Mouse (Mus musculus) gastrocnemius, adult 8-10 months (tissue): ENCODE measurements around the gene Inpp5k. TPM values are rescaled to one million over a fixed set of nuclear protein-coding genes. Genes with fewer than 3 reads are reported as not detected.
"Not testable (repeated sequence)": the region's sequence is repeated elsewhere in the genome, so short reads cannot be mapped to it uniquely, and the experiment has no call there.

Experiments used
- DNase-seq, 2 experiments: peaks; one replicate each; pipeline ENCODE4 v3.0.0; 2022; ENCODE audit warnings: low spot score in 2 of 2
- total RNA-seq, 4 experiments: library from RNA; stranded (reverse); gene quantifications; 2 replicates each; pipeline ENCODE4 v1.2.4; 2022

Inpp5k gene
- 10 to 100 TPM; 20.2 to 25.3 (median 23.6) TPM for total RNA-seq

- peak; percentile 94 to 96 for DNase-seq
These were observed at the start of gene Inpp5k for GRCm38 (mm10) chr11:75630645-75631229. Inpp5k (plus strand) TSS chr11:75630988.

GRCm38 (mm10) chr11:75581495-75582149, 49.2 kb upstream of the Inpp5k start:
- no peak for DNase-seq

DNA sequence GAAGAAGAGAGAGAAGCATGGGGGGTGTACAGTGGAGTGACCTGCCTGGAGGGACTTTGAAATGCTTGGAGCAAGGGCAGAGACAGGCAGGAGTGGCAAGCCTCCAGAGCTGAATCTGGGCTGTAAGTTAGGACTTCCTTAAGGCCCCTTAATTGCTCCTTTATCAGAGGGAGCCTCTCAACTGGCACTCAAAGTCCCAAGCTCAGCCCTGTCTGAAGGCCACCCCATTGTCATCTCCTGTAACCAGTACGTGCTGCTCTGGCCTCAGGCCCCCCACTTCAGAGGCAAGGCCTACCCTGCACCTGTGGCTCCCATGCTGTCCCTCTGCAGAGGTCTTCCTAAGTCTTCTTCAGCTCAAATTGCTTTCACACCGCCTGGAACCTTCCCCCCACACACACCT, 47.3 kb upstream of the Inpp5k start:
- no peak for DNase-seq

DNA sequence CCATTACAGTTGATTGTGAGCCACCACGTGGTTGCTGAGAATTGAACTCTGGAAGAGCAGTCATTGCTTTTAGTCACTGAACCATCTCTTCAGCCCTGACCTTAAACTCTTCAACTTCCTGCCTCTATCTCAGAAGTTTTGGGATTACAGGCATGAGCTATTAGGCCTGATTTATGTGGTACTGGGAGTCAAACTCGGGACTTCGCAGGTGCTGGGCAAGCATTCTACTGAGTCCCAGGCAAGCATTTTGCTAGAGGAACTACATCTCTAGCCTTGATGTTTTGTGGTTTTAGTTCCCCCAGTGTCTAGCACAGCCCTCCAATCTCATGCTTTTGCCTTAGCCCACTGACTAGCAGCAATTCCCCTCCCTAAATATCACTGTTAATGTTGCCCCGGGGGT, 45.7 kb upstream of the Inpp5k start:
- no peak for DNase-seq

DNA sequence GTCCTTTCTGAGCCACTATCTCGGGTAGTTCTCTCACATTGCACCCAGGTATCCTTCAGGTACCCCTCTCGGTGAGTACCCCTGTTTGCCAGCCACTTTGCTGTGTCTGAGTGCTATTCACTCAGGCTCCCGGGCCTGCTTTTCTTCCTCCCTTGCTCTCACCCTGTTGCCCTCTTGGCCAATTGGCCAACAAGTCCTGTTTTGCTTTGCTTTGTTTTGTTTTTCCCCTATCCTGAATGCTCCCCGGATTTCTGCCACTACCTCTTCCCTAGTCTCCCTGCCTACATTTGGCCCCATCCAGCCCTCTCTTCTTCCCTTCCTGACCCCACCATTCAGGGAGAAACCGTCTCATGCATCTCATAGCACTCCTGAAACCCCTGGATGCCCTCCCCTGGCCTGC, 44.8 kb upstream of the Inpp5k start:
- no peak for DNase-seq

GRCm38 (mm10) chr11:75586963-75587362, 43.8 kb upstream of the Inpp5k start:
- no peak for DNase-seq

DNA sequence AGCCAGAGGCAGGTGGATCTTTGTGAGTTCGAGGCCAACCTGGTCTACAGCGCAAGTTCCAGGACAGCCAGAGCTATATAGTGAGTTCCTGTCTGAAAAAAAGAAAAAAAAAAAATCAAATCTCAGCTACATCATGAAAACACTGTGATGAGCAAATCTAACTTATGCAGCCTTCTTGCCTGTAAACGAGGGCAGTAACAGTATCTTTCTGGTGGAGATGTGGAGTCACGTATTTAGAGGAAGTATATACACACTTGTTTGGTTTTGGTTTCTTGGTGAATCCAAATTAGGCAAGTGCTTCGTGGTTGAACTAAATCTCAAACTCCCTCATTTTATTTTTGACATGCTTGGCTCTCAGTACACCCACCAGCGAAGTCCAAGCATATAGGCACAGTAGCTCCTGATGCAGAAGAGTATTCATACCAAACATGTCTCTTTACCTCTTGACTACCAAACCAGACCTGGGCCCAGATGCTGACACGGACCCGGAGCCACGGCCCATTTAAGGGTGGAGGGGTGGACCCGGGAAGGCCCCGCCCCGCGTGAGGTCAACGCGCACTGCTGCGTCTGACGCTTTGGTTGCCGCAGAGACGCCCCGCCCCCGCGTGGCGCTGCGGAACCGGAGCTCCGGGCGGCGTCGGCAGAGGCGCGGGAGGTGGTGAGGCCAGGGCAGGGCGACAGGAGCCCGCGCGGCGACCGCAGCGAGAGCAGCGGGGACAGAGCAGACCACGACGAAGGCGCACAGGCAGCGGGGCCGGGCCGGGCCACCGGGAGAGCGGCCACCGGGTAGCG, 43.1 kb upstream of the Inpp5k start, which contains the start of gene Pitpna:
Gene Pitpna, plus strand, starts transcription at position 605 of the 792 bp plus-strand sequence.
- peak; percentile 92 to 94 for DNase-seq

DNA sequence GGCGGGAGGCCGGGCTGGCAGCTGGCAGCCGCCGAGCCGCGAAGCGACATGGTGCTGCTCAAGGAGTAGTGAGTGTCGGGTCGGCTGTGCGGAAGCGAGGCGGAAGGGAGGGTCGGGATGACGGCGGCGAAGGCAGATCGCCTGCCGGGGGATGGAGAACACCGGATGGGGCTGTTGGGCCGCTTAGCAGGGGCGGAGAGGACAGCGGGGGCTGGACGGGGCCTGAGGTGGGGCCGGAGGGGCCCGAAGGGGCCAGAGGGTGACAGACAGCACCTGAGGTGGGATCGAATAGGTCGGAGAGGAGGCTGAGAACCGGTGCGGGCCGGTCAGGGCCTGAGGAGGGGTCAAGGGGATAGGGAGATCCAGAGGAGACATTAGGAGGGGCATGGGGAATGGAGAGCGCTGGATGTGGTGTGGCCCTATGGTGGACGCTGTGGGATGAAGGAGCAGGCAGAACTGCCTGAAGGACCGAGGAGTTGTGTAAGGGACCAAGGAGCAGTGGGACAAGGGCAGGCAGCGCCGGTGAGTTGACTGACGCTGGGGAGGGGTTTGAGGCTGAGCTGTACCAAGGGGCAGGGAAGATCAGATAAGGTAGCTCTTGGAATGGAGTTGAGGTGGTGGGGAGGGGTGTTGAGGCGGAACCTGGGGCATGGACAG, 42.4 kb upstream of the Inpp5k start:
- DNase-seq: no peak

GRCm38 (mm10) chr11:75592612-75593011, 38.2 kb upstream of the Inpp5k start:
- DNase-seq: no peak

DNA sequence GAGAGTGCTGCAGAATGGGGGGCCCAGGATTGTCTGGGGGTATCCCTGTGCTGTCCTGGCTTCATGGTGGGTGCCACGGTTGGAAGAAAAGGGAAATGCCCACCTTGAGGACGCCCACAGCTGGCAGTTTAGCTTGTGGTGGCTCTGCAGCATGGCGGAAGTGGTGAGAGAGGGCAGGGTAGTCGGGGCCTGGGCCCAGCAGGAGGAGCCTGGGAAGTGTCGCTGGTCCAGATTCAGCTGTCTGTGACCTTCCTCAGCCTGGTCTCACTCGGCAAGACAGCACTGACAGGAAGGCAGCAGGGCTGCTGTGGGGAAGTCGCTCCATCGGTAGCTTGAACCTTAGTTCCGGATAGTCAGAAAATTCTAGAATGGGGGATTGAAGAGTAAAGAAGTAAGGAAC, 36.4 kb upstream of the Inpp5k start:
- DNase-seq: no peak

GRCm38 (mm10) chr11:75595404-75595803, 35.4 kb upstream of the Inpp5k start:
- DNase-seq: no peak

- peak; percentile 39 to 65 for DNase-seq
These were observed 35.0 kb upstream of the Inpp5k start for GRCm38 (mm10) chr11:75595816-75596215.

DNA sequence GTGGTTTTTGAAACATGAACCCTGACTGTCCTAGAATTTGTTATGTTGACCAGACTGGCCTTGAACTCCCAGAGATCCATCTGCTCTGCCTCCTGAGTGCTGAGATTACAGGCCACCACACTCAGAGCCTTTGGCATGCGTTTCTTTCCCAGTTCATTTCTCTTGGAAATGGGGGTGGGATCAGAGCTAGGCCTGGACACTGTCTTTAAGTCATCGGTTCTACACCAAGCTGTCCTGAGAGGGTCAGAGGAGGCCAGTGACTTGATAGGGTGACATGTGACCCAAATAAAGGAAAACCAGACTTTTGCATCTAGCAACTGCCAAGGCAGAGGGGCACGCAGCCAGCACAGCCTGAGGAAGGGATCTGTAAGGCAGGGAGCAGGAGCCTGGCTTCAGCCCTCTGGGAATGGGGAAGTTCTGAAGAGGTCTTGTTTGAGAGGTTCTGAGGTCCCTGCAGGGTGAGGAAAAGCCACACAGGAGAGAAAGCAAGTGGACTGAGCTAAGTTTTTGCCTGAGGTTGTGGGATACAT, 34.0 kb upstream of the Inpp5k start:
- DNase-seq: peak; percentile 57 to 71

DNA sequence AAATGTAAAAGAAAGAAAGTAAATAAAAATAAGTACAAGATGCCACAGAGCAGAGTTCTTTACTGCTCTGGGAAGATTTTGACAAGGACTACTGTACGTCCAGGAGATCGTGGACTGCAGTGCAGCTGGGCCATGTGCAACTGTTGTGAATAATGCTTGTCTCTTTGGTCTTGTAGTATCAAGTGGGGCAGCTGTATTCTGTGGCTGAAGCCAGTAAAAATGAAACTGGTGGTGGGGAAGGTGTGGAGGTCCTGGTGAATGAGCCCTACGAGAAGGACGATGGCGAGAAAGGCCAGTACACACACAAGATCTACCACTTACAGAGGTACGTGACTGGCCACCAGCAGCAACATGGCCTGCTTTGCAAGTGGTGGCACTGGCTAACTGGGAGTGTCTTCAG, 32.8 kb upstream of the Inpp5k start:
- no peak for DNase-seq

DNA sequence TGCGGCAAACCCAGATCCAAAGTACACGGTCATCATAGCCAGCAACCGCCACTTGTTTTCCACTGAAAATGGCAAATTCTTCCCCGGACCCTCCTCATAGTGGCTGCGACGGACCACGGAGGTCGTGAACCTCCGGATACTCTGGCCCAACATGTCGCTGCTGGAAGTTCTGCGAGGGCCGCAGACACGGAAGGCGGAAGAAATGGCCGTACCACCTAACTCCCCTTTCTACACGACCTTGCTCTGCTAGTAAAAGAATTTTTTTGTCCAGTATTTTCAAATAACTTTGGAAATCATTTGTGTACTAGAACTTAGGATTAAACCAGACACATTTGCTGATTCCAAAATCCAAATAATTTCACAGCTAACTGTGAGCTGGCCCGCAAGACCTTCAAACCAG, 31.0 kb upstream of the Inpp5k start:
- DNase-seq: not testable (repeated sequence)

GRCm38 (mm10) chr11:75604826-75605225, 26.0 kb upstream of the Inpp5k start:
- DNase-seq: no peak

- DNase-seq: no peak
These were observed 25.5 kb upstream of the Inpp5k start for GRCm38 (mm10) chr11:75605318-75605717.

DNA sequence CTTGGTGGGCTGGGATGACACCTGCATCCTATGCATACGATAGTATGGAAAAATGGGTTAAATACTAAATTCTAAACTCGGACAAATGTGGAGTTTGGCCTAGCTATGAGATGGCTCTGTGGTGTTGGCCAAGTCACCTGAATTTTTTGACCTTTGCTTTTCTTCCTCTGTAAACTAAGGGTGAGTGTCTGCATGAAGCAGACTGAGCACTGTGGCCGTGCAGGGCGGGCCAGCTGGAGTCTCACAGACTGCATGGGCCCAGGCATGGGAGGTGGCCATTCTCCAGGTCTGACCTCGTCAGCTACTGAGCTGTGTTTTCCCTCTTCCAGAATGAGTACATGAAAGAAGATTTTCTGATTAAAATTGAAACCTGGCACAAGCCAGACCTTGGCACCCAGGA, 22.0 kb upstream of the Inpp5k start:
- no peak for DNase-seq

- DNase-seq: no peak
These were observed 20.8 kb upstream of the Inpp5k start for GRCm38 (mm10) chr11:75610021-75610420.

- no peak for DNase-seq
These were observed 16.0 kb upstream of the Inpp5k start for GRCm38 (mm10) chr11:75614769-75615168.

DNA sequence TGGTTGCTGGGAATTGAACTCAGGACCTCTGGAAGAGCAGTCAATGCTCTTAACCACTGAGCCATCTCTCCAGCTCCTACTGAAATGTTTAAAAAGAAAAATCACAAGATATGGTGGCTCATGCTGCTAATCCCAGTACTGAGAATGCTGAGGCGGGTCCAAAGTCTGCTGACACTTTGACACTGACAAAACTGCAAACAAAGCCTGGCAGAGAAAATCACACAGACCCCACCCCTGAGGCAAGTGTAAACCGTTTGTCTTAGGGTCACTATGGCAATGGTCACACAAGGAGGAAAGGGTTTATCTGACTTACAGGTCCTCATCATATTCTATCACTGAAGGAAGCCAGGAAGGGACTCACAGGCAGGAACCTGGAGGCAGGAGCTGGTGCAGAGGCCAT, 15.2 kb upstream of the Inpp5k start:
- DNase-seq: no peak

DNA sequence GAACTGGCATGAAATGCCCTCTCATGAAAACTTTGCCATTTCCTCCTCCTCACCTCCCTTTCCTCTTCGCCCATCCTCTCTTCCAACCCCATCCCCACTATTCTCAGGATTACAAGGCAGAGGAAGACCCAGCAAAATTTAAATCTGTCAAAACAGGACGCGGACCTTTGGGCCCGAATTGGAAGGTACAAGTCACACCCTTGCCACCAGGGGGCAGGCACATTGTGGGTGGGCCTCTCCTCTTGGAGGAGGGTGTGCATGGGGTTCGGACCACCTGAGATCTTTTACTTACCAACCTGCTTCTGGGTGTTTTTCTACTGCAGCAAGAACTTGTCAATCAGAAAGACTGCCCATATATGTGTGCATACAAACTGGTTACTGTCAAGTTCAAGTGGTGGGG, 11.7 kb upstream of the Inpp5k start:
- DNase-seq: no peak
